In the genomic region with DNA sequence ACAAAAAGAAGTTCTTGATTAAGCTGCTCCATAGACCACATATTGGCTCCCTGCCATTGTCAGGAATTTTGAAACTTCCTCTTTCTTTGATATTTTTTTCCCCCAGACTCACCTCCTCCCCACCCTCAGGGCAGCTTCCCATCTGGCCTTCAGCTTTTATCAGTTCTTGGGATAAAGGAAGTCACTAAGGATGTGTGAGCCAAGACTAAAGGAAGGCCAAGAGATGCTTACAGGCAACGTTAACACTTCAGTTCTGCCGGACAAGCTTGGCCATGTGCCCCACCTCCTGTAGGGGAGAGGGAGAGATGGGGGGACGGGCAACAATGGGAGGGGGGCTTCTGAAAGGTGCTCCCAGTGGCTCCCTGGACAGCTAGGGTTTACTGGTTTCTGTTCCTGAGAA, we compare ENCODE assay signal across 21 mouse cellular contexts. TPM values are rescaled to one million over a fixed set of nuclear protein-coding genes. Genes with fewer than 3 reads are reported as not detected.
DNase-seq lines count a peak whose midpoint lies in the region; ATAC-seq and TF ChIP-seq lines count a peak whose summit lies in the region.
"Had no signal": no experiment of that assay in that cellular context is flagged by ENCODE, and none has a peak within 500 bp of the region (broad histone marks: within the 10 kb centered on the region; RNA-seq: fewer than 3 reads in every experiment).

No protein-coding gene starts in this region.

- 0 out of 2 replicates have a peak, but pooled peaks cover 3% of the 10 kb centered on the region for H3K4me1 ChIP-seq in heart, embryonic 10.5 days
- 0 out of 2 replicates have a peak, but pooled peaks cover 6% of the 10 kb centered on the region for H3K4me1 ChIP-seq in limb, embryonic 14.5 days (ENCODE audit: control insufficient read depth, insufficient read depth, low read length)
- peaks cover 3% of the 10 kb centered on the region; the same call in 1 of the 2 replicates for H3K4me1 ChIP-seq in limb, embryonic 10.5 days
- H3K4me1 ChIP-seq: limb, embryonic 12.5 days had no signal

- TF ChIP-seq CTCF in brain, embryonic 14.5 days (IDR thresholded peaks at IDR 0.05; ENCODE audit: borderline replicate concordance, extremely low read depth, insufficient read depth, insufficient read length), result no peak

- DNase-seq in heart, adult 8-10 months (ENCODE audit: low spot score), result peak; percentile 26
- no peak for DNase-seq in heart, embryonic 10.5 days (ENCODE audit: low spot score)
- no peak for DNase-seq in limb, embryonic 14.5 days (ENCODE audit: low spot score)
- DNase-seq in limb, embryonic 10.5 days (ENCODE audit: low spot score), result no peak
- DNase-seq in brain, embryonic 14.5 days (ENCODE audit: low read depth), result peak; percentile 28
- DNase-seq in thymus, postnatal 36 days, result no peak
- DNase-seq: cerebellum, adult 2 months; forebrain, postnatal 0 days; layer of hippocampus, adult 9-11 months; liver, embryonic 13.5 days; right cerebral cortex, postnatal 4 days had no signal

- no peak overlapping the region for H3K9ac ChIP-seq in limb, embryonic 14.5 days (ENCODE audit: low read depth, low read length, severe bottlenecking)
- H3K9ac ChIP-seq: embryonic facial prominence, embryonic 13.5 days; forebrain, postnatal 0 days; limb, embryonic 12.5 days; liver, embryonic 13.5 days had no signal

- TF ChIP-seq POLR2A in limb, embryonic 14.5 days (IDR thresholded peaks at IDR 0.05; ENCODE audit: borderline replicate concordance, extremely low read depth, insufficient read depth, insufficient read length), result no peak
- TF ChIP-seq POLR2A in brain, embryonic 14.5 days (IDR thresholded peaks at IDR 0.05; ENCODE audit: borderline replicate concordance, extremely low read depth, insufficient read depth, insufficient read length, poor library complexity, severe bottlenecking), result no peak

- H3K9me3 ChIP-seq in heart, embryonic 10.5 days, result no peaks in the 10 kb centered on the region
- no peaks in the 10 kb centered on the region for H3K9me3 ChIP-seq in limb, embryonic 14.5 days (ENCODE audit: control insufficient read depth, low read length)
- H3K9me3 ChIP-seq in limb, embryonic 10.5 days (replicated peaks), result no peaks in the 10 kb centered on the region
- H3K9me3 ChIP-seq: embryonic facial prominence, embryonic 13.5 days; limb, embryonic 12.5 days; liver, embryonic 13.5 days had no signal

- WGBS in heart, embryonic 10.5 days, result 24% methylated on average over 3 of the region's 3 CpGs
- 12% methylated on average over 3 of the region's 3 CpGs for WGBS in limb, embryonic 14.5 days
- 52% methylated on average over 3 of the region's 3 CpGs for WGBS in limb, embryonic 10.5 days

- H3K4me3 ChIP-seq in heart, embryonic 10.5 days, result no peak overlapping the region
- H3K4me3 ChIP-seq in limb, embryonic 14.5 days (replicated peaks; ENCODE audit: low read length), result no peak overlapping the region
- H3K4me3 ChIP-seq in limb, embryonic 10.5 days, result no peak overlapping the region
- H3K4me3 ChIP-seq: embryonic facial prominence, embryonic 13.5 days; left cerebral cortex, adult 2 months; limb, embryonic 12.5 days; liver, embryonic 13.5 days had no signal

- H3K27me3 ChIP-seq in heart, embryonic 10.5 days (ENCODE audit: insufficient read depth, poor library complexity, severe bottlenecking), result no peaks in the 10 kb centered on the region
- no peaks in the 10 kb centered on the region for H3K27me3 ChIP-seq in limb, embryonic 14.5 days (ENCODE audit: control insufficient read depth, insufficient read depth, low read length)
- H3K27me3 ChIP-seq in limb, embryonic 10.5 days (ENCODE audit: low read depth, poor library complexity, severe bottlenecking), result no peaks in the 10 kb centered on the region
- H3K27me3 ChIP-seq: embryonic facial prominence, embryonic 13.5 days; limb, embryonic 12.5 days; liver, embryonic 13.5 days had no signal

- H3K36me3 ChIP-seq in heart, embryonic 10.5 days, result no peaks in the 10 kb centered on the region
- no peaks in the 10 kb centered on the region for H3K36me3 ChIP-seq in limb, embryonic 14.5 days (ENCODE audit: control insufficient read depth, insufficient read depth, low read length)
- H3K36me3 ChIP-seq in limb, embryonic 10.5 days, result no peaks in the 10 kb centered on the region
- H3K36me3 ChIP-seq: embryonic facial prominence, embryonic 13.5 days; limb, embryonic 12.5 days; liver, embryonic 13.5 days had no signal

- ATAC-seq in limb, embryonic 14.5 days (ENCODE audit: low FRiP score, low read depth), result no peak
- peak; percentile 83 for ATAC-seq in granulocyte monocyte progenitor cell, adult 5-6 weeks (replicated peaks; ENCODE audit: poor library complexity, severe bottlenecking)
- ATAC-seq in megakaryocyte, adult 5-6 weeks (ENCODE audit: poor library complexity, severe bottlenecking), result no peak
- ATAC-seq: forebrain, postnatal 0 days; hindbrain, embryonic 16.5 days; intestine, embryonic 16.5 days had no signal

- H3K4me2 ChIP-seq in limb, embryonic 14.5 days (replicated peaks; ENCODE audit: low read depth, low read length, severe bottlenecking), result no peak overlapping the region
- H3K4me2 ChIP-seq: embryonic facial prominence, embryonic 13.5 days; limb, embryonic 12.5 days; liver, embryonic 13.5 days; midbrain, embryonic 11.5 days had no signal

- no peak overlapping the region for H3K27ac ChIP-seq in heart, embryonic 10.5 days
- 0 out of 2 replicates have a peak overlapping the region, but pooled peaks have one; percentile 8 for H3K27ac ChIP-seq in limb, embryonic 14.5 days (replicated peaks; ENCODE audit: low read depth, low read length)
- H3K27ac ChIP-seq in limb, embryonic 10.5 days, result no peak overlapping the region
- H3K27ac ChIP-seq: embryonic facial prominence, embryonic 13.5 days; left cerebral cortex, adult 2 months; limb, embryonic 12.5 days; liver, embryonic 13.5 days had no signal

RNA-seq across cellular contexts. Expression of gene Mep1a, which starts 32.6 kb away (rescaled TPM):
- total RNA-seq in heart, adult 8-10 months (2022), result not detected
- not detected in 2 replicates for polyA plus RNA-seq in heart, embryonic 10.5 days (2016; fragmentation: Nextera tagmentation; extraction: Ambion mirVana)
- 0.13 and 0.21 TPM in 2 replicates for polyA plus RNA-seq in limb, embryonic 14.5 days (2012; rRNA removed)
- polyA plus RNA-seq in limb, embryonic 14.5 days (2014; fragmentation: Nextera tagmentation; extraction: Ambion mirVana), result 0.08 TPM in 1 of 2 replicates, not detected in the other
- polyA plus RNA-seq in limb, embryonic 10.5 days (2016; fragmentation: Nextera tagmentation; extraction: Ambion mirVana), result not detected in 2 replicates
- polyA plus RNA-seq in brain, embryonic 14.5 days (2012; rRNA removed), result 0.06 and 0.07 TPM in 2 replicates
- not detected in 2 replicates for total RNA-seq in granulocyte monocyte progenitor cell, adult 5-6 weeks (2014; fragmentation: Nextera tagmentation)
- not detected in 2 replicates for total RNA-seq in granulocyte monocyte progenitor cell, adult 5-6 weeks (2017)
- not detected in 2 replicates for total RNA-seq in megakaryocyte, adult 5-6 weeks (2015)
- total RNA-seq in megakaryocyte, adult 5-6 weeks (2017), result not detected in 2 replicates
- total RNA-seq: forebrain, postnatal 0 days; heart, postnatal 36 days; left cerebral cortex, adult 2 months had no signal
- polyA plus RNA-seq: C2C12; cerebellum, adult 2 months; limb, embryonic 12.5 days; liver, embryonic 13.5 days; midbrain, embryonic 11.5 days had no signal

Comparison
In these comparisons a context has a peak if more than half of its experiments do, and no peak if none do; other contexts are left out.
1. DNase-seq: peak in heart, adult 8-10 months (single experiment) and brain, embryonic 14.5 days (single experiment); none in heart, embryonic 10.5 days (single experiment), limb, embryonic 14.5 days (single experiment), limb, embryonic 10.5 days (single experiment) and thymus, postnatal 36 days (0 of 2).